ENCODE assay signal across 8 mouse cellular contexts in genomic region chr17:56350694-56351093, GRCm38 (mm10). TPM values are rescaled to one million over a fixed set of nuclear protein-coding genes. Genes with fewer than 3 reads are reported as not detected.
DNase-seq lines count a peak whose midpoint lies in the region; ATAC-seq and TF ChIP-seq lines count a peak whose summit lies in the region.

No protein-coding gene starts in this region.

- no peak overlapping the region for H3K27ac ChIP-seq in cerebellum, adult 2 months (ENCODE audit: insufficient read depth, low read length)
- H3K27ac ChIP-seq in layer of hippocampus, adult 2 months, result no peak overlapping the region

- peak; percentile 91 for TF ChIP-seq CTCF in cerebellum, adult 2 months (IDR thresholded peaks at IDR 0.05; ENCODE audit: borderline replicate concordance, insufficient read depth, low read depth, low read length)
- TF ChIP-seq CTCF in layer of hippocampus, adult 2 months (conservative IDR thresholded peaks at IDR 0.05), result peak; percentile 91

- peak; percentile 74 to 83 for ATAC-seq in hematopoietic stem cell, adult 5-6 weeks (replicated peaks in 1 of 2; ENCODE audit: insufficient read depth in 1 of 2, low FRiP score in 2 of 2, low TSS enrichment in 1 of 2, low read depth in 1 of 2, poor library complexity in 2 of 2, severe bottlenecking in 2 of 2)

- no peak for TF ChIP-seq POLR2A in cerebellum, adult 2 months (IDR thresholded peaks at IDR 0.05; ENCODE audit: borderline replicate concordance, insufficient read depth, low read length)

- DNase-seq in MN1 (ENCODE audit: low spot score), result peak; percentile 87
- DNase-seq in cerebellum, adult 2 months, result peak; percentile 74 to 91
- peak; percentile 66 for DNase-seq in forelimb bud, embryonic 11.5 days (ENCODE audit: low read depth, low spot score)
- DNase-seq in layer of hippocampus, adult 2 months (ENCODE audit: low spot score in 2 of 2), result peak; percentile 56 to 87
- DNase-seq in lung, postnatal 10 days, result peak; percentile 91
- DNase-seq in ovary, postnatal 36 days (ENCODE audit: low spot score), result peak; percentile 72
- DNase-seq in thymus, postnatal 36 days, result peak; percentile 73 to 80

- 10% methylated on average over 2 of the region's 2 CpGs for WGBS in cerebellum, adult 2 months

- H3K27me3 ChIP-seq in cerebellum, adult 2 months (ENCODE audit: control insufficient read depth, insufficient read depth, low read length), result no peaks in the 10 kb centered on the region

- peaks cover 28% of the 10 kb centered on the region for H3K4me1 ChIP-seq in cerebellum, adult 2 months (ENCODE audit: control insufficient read depth, insufficient read depth, low read length)

- H3K4me3 ChIP-seq in cerebellum, adult 2 months (replicated peaks; ENCODE audit: insufficient read depth, low read depth, low read length), result no peak overlapping the region
- no peak overlapping the region for H3K4me3 ChIP-seq in layer of hippocampus, adult 2 months

RNA-seq across cellular contexts. Expression of gene Kdm4b, which starts 24.8 kb away (rescaled TPM):
- 45.8 and 50.9 TPM in 2 replicates for polyA plus RNA-seq in cerebellum, adult 2 months (2012; rRNA removed)
- total RNA-seq in hematopoietic stem cell, adult 5-6 weeks (2017), result 12.1 and 13.6 TPM in 2 replicates
- 10 to 100 TPM; 87.8 to 96.3 TPM for total RNA-seq in layer of hippocampus, adult 2 months (2021)

RNA-seq across cellular contexts. Expression of gene Uhrf1, which starts 47.6 kb away (rescaled TPM):
- 0.65 and 0.71 TPM in 2 replicates for polyA plus RNA-seq in cerebellum, adult 2 months (2012; rRNA removed)
- total RNA-seq in hematopoietic stem cell, adult 5-6 weeks (2017), result 116 and 147 TPM in 2 replicates
- 1 to 10 TPM; 1.7 to 2.1 TPM for total RNA-seq in layer of hippocampus, adult 2 months (2021)

RNA-seq across cellular contexts. Expression of gene Arrdc5, which starts 50.6 kb away (rescaled TPM):
- polyA plus RNA-seq in cerebellum, adult 2 months (2012; rRNA removed), result not detected in 2 replicates
- not detected in 2 replicates for total RNA-seq in hematopoietic stem cell, adult 5-6 weeks (2017)
- not detected for total RNA-seq in layer of hippocampus, adult 2 months (2021)

RNA-seq across cellular contexts. Expression of gene Plin3, which starts 58.0 kb away (rescaled TPM):
- polyA plus RNA-seq in cerebellum, adult 2 months (2012; rRNA removed), result 15.6 and 20.9 TPM in 2 replicates
- 17.1 and 23.8 TPM in 2 replicates for total RNA-seq in hematopoietic stem cell, adult 5-6 weeks (2017)
- 10 to 100 TPM; 16.8 to 17.2 TPM for total RNA-seq in layer of hippocampus, adult 2 months (2021)

Comparison
In these comparisons a context has a peak if more than half of its experiments do, and no peak if none do; other contexts are left out.
1. RNA of gene Uhrf1, which starts 47.6 kb away (total RNA-seq): 116 to 147 TPM in hematopoietic stem cell, adult 5-6 weeks; 1.7 to 2.1 TPM in layer of hippocampus, adult 2 months; every median in the first group is over 10 times any median in the second.
2. Peak in every context shown above with its lines, with median percentiles within 50 percentile points of each other: DNase-seq.